Mouse (Mus musculus) liver, embryonic 14.5 days (tissue): ENCODE measurements around the gene Dnajc6.

ENCODE experiments used
- CTCF ChIP-seq: IDR thresholded peaks from 2 replicates; pipeline ENCODE4 v1.5.1; 2016; ENCODE audit warnings: antibody characterized with exemption, low read depth, control low read depth
- EP300 ChIP-seq: IDR thresholded peaks from 2 replicates; pipeline ENCODE4 v1.6.1; 2016; ENCODE audit warnings: antibody characterized with exemption, low read depth

- TF ChIP-seq CTCF, result no peak
- TF ChIP-seq EP300, result no peak
Observed at GRCm38 (mm10) chr4:101516434-101517168, 20.2 kb downstream of the Dnajc6 start.
